Mouse (Mus musculus): Measurements from ENCODE around the gene Cd1d1.

DNA sequence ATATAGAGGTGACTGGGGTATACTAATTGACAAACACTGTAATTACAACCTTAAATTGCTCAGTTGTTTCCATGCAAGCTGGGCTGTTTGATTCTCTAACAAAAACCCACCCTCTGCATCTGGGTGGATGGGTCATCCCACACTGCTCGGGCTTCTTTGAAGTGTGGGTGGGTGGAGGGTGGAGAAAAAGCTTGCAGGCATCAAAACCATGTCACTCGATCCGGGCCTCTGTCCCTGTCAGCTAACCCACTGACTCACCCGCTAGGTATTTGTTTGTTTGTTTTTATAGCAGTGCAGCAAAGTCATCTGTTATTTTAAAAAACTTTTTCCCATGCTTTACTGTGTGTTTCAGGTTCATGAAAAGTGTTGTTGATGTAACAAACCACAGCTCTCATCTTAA, 43.9 kb downstream of the Cd1d1 start:
- TF ChIP-seq CTCF (IDR thresholded peaks at IDR 0.05; ENCODE audit: extremely low read depth, insufficient read length, insufficient replicate concordance, low read depth, low read length): no peak
- no peak for TF ChIP-seq POLR2A (IDR thresholded peaks at IDR 0.05; ENCODE audit: low read depth, low read length)
